Mouse (Mus musculus): ENCODE results near the gene Eif4g3. TPM values are rescaled to one million over a fixed set of nuclear protein-coding genes. Genes with fewer than 3 reads are reported as not detected.

The Eif4g3 gene
- polyA plus RNA-seq, 1 experiment, result 251 TPM

- H3K27me3 ChIP-seq (ENCODE audit: control insufficient read depth, insufficient read depth, low read length), result no peaks in the 10 kb centered on the region
- TF ChIP-seq POLR2A (IDR thresholded peaks at IDR 0.05; ENCODE audit: control insufficient read depth, low read depth, low read length), result no peak
- TF ChIP-seq CTCF (IDR thresholded peaks at IDR 0.05; ENCODE audit: control insufficient read depth, insufficient read depth, insufficient replicate concordance, low read depth, low read length), result no peak
- no peak overlapping the region for H3K27ac ChIP-seq (ENCODE audit: control insufficient read depth, insufficient read depth, low read depth, low read length)
- H3K36me3 ChIP-seq (ENCODE audit: control insufficient read depth, insufficient read depth, low read length), result peaks cover 2% of the 10 kb centered on the region; the same call in 1 of the 2 replicates
- H3K4me3 ChIP-seq (ENCODE audit: control insufficient read depth, low read depth, low read length), result no peak overlapping the region
- H3K4me1 ChIP-seq (ENCODE audit: control insufficient read depth, insufficient read depth, low read length), result peaks cover 6% of the 10 kb centered on the region
These were observed 140.5 kb downstream of the Eif4g3 start for GRCm38 (mm10) chr4:138133360-138133759.

- peaks cover 3% of the 10 kb centered on the region for H3K4me1 ChIP-seq (ENCODE audit: control insufficient read depth, insufficient read depth, low read length)
- no peak overlapping the region for H3K27ac ChIP-seq (ENCODE audit: control insufficient read depth, insufficient read depth, low read depth, low read length)
- H3K4me3 ChIP-seq (ENCODE audit: control insufficient read depth, low read depth, low read length), result peak overlapping the region; percentile 85
- TF ChIP-seq POLR2A (IDR thresholded peaks at IDR 0.05; ENCODE audit: control insufficient read depth, low read depth, low read length) (no peak), CTCF (IDR thresholded peaks at IDR 0.05; ENCODE audit: control insufficient read depth, insufficient read depth, insufficient replicate concordance, low read depth, low read length) (no peak)
- H3K27me3 ChIP-seq (ENCODE audit: control insufficient read depth, insufficient read depth, low read length), result no peaks in the 10 kb centered on the region
- H3K36me3 ChIP-seq (ENCODE audit: control insufficient read depth, insufficient read depth, low read length), result peaks cover 3% of the 10 kb centered on the region
These were observed 144.5 kb downstream of the Eif4g3 start for GRCm38 (mm10) chr4:138137336-138137735.

GRCm38 (mm10) chr4:138137804-138138203, 145.0 kb downstream of the Eif4g3 start:
- Histone ChIP-seq H3K27me3 (ENCODE audit: control insufficient read depth, insufficient read depth, low read length) (no peaks in the 10 kb centered on the region), H3K27ac (ENCODE audit: control insufficient read depth, insufficient read depth, low read depth, low read length) (peak overlapping the region; percentile 60), H3K36me3 (ENCODE audit: control insufficient read depth, insufficient read depth, low read length) (peaks cover 3% of the 10 kb centered on the region), H3K4me1 (ENCODE audit: control insufficient read depth, insufficient read depth, low read length) (peaks cover 3% of the 10 kb centered on the region), H3K4me3 (ENCODE audit: control insufficient read depth, low read depth, low read length) (peak overlapping the region; percentile 85)
- no peak for TF ChIP-seq POLR2A (IDR thresholded peaks at IDR 0.05; ENCODE audit: control insufficient read depth, low read depth, low read length)
- TF ChIP-seq CTCF (IDR thresholded peaks at IDR 0.05; ENCODE audit: control insufficient read depth, insufficient read depth, insufficient replicate concordance, low read depth, low read length), result no peak

- Histone ChIP-seq H3K4me1 (ENCODE audit: control insufficient read depth, insufficient read depth, low read length) (peaks cover 3% of the 10 kb centered on the region), H3K36me3 (ENCODE audit: control insufficient read depth, insufficient read depth, low read length) (peaks cover 3% of the 10 kb centered on the region), H3K27me3 (ENCODE audit: control insufficient read depth, insufficient read depth, low read length) (no peaks in the 10 kb centered on the region), H3K4me3 (ENCODE audit: control insufficient read depth, low read depth, low read length) (peak overlapping the region; percentile 85), H3K27ac (ENCODE audit: control insufficient read depth, insufficient read depth, low read depth, low read length) (peak overlapping the region; percentile 65)
- no peak for TF ChIP-seq CTCF (IDR thresholded peaks at IDR 0.05; ENCODE audit: control insufficient read depth, insufficient read depth, insufficient replicate concordance, low read depth, low read length)
- no peak; the same call in 1 of the 2 replicates for TF ChIP-seq POLR2A (IDR thresholded peaks at IDR 0.05; ENCODE audit: control insufficient read depth, low read depth, low read length)
These were observed 145.4 kb downstream of the Eif4g3 start for GRCm38 (mm10) chr4:138138219-138138618.

- Histone ChIP-seq H3K4me1 (ENCODE audit: control insufficient read depth, insufficient read depth, low read length) (no peaks in the 10 kb centered on the region), H3K27ac (ENCODE audit: control insufficient read depth, insufficient read depth, low read depth, low read length) (no peak overlapping the region), H3K36me3 (ENCODE audit: control insufficient read depth, insufficient read depth, low read length) (peaks cover 3% of the 10 kb centered on the region), H3K4me3 (ENCODE audit: control insufficient read depth, low read depth, low read length) (no peak overlapping the region), H3K27me3 (ENCODE audit: control insufficient read depth, insufficient read depth, low read length) (no peaks in the 10 kb centered on the region)
- TF ChIP-seq CTCF (IDR thresholded peaks at IDR 0.05; ENCODE audit: control insufficient read depth, insufficient read depth, insufficient replicate concordance, low read depth, low read length) (no peak), POLR2A (IDR thresholded peaks at IDR 0.05; ENCODE audit: control insufficient read depth, low read depth, low read length) (no peak)
These were observed 148.5 kb downstream of the Eif4g3 start for GRCm38 (mm10) chr4:138141358-138141757.

GRCm38 (mm10) chr4:138147176-138147575, 154.4 kb downstream of the Eif4g3 start:
- H3K27ac ChIP-seq (ENCODE audit: control insufficient read depth, insufficient read depth, low read depth, low read length), result peak overlapping the region; percentile 85
- no peaks in the 10 kb centered on the region for H3K27me3 ChIP-seq (ENCODE audit: control insufficient read depth, insufficient read depth, low read length)
- peak overlapping the region; percentile 88 for H3K4me3 ChIP-seq (ENCODE audit: control insufficient read depth, low read depth, low read length)
- H3K36me3 ChIP-seq (ENCODE audit: control insufficient read depth, insufficient read depth, low read length), result peaks cover 4% of the 10 kb centered on the region; the same call in 1 of the 2 replicates
- TF ChIP-seq POLR2A (IDR thresholded peaks at IDR 0.05; ENCODE audit: control insufficient read depth, low read depth, low read length) (peak; percentile 15; the same call in 1 of the 2 replicates), CTCF (IDR thresholded peaks at IDR 0.05; ENCODE audit: control insufficient read depth, insufficient read depth, insufficient replicate concordance, low read depth, low read length) (no peak)
- no peaks in the 10 kb centered on the region for H3K4me1 ChIP-seq (ENCODE audit: control insufficient read depth, insufficient read depth, low read length)

- H3K4me3 ChIP-seq (ENCODE audit: control insufficient read depth, low read depth, low read length), result no peak overlapping the region
- H3K4me1 ChIP-seq (ENCODE audit: control insufficient read depth, insufficient read depth, low read length), result no peaks in the 10 kb centered on the region
- H3K27ac ChIP-seq (ENCODE audit: control insufficient read depth, insufficient read depth, low read depth, low read length), result no peak overlapping the region
- H3K27me3 ChIP-seq (ENCODE audit: control insufficient read depth, insufficient read depth, low read length), result no peaks in the 10 kb centered on the region
- peaks cover 8% of the 10 kb centered on the region; the same call in 1 of the 2 replicates for H3K36me3 ChIP-seq (ENCODE audit: control insufficient read depth, insufficient read depth, low read length)
- TF ChIP-seq CTCF (IDR thresholded peaks at IDR 0.05; ENCODE audit: control insufficient read depth, insufficient read depth, insufficient replicate concordance, low read depth, low read length) (no peak), POLR2A (IDR thresholded peaks at IDR 0.05; ENCODE audit: control insufficient read depth, low read depth, low read length) (no peak)
These were observed 157.2 kb downstream of the Eif4g3 start for GRCm38 (mm10) chr4:138149977-138150376.
